Mouse (Mus musculus) MEL-GATA-1-ER (cell line): ENCODE results near the gene Rprml.

Experiments used
- DNase-seq: peaks from one replicate; pipeline ENCODE4 v3.0.0-alpha.2; 2012; ENCODE audit warnings: low read depth; ENCODE audit errors: extremely low read depth

Rprml gene

GRCm38 (mm10) chr11:103649301-103649982 is at the start of gene Rprml:
Gene Rprml, plus strand, starts transcription at chr11:103649570.
- no peak for DNase-seq

GRCm38 (mm10) chr11:103606611-103607010 is 42.8 kb upstream of the Rprml start:
- DNase-seq = no peak

GRCm38 (mm10) chr11:103610772-103611171 is 38.6 kb upstream of the Rprml start:
- DNase-seq = no peak

- no peak for DNase-seq
Observed at GRCm38 (mm10) chr11:103621040-103621439, 28.3 kb upstream of the Rprml start, which contains the start of gene Gm884. Gene Gm884, minus strand, starts transcription at chr11:103621140.

- DNase-seq = no peak
Observed at GRCm38 (mm10) chr11:103627453-103627852, 21.9 kb upstream of the Rprml start.

GRCm38 (mm10) chr11:103634806-103635205 is 14.6 kb upstream of the Rprml start:
- no peak for DNase-seq

GRCm38 (mm10) chr11:103635481-103635880 is 13.9 kb upstream of the Rprml start:
- no peak for DNase-seq

- DNase-seq = no peak
Observed at GRCm38 (mm10) chr11:103636261-103636660, 13.1 kb upstream of the Rprml start.

- no peak for DNase-seq
Observed at GRCm38 (mm10) chr11:103638790-103639189, 10.6 kb upstream of the Rprml start, which contains the start of gene Lyzl6. Gene Lyzl6, minus strand, starts transcription at chr11:103638890.

- DNase-seq = peak; percentile 18
Observed at GRCm38 (mm10) chr11:103639407-103639946, 9.9 kb upstream of the Rprml start.

- no peak for DNase-seq
Observed at GRCm38 (mm10) chr11:103643211-103643610, 6.2 kb upstream of the Rprml start.

GRCm38 (mm10) chr11:103645731-103646130 is 3.6 kb upstream of the Rprml start:
- DNase-seq = no peak

- no peak for DNase-seq
Observed at GRCm38 (mm10) chr11:103646301-103646700, 3.1 kb upstream of the Rprml start.

- no peak for DNase-seq
Observed at GRCm38 (mm10) chr11:103647921-103648620, 1.3 kb upstream of the Rprml start.

GRCm38 (mm10) chr11:103648656-103649055 is 714 bp upstream of the Rprml start:
- no peak for DNase-seq

- DNase-seq = no peak
Observed at GRCm38 (mm10) chr11:103649983-103650493, 668 bp downstream of the Rprml start.

GRCm38 (mm10) chr11:103651426-103651825 is 2.1 kb downstream of the Rprml start:
- DNase-seq = no peak

GRCm38 (mm10) chr11:103653359-103653965 is 4.1 kb downstream of the Rprml start:
- DNase-seq = no peak

GRCm38 (mm10) chr11:103656520-103656919 is 7.2 kb downstream of the Rprml start:
- DNase-seq = no peak

- no peak for DNase-seq
Observed at GRCm38 (mm10) chr11:103658189-103658588, 8.8 kb downstream of the Rprml start.

- no peak for DNase-seq
Observed at GRCm38 (mm10) chr11:103661863-103662262, 12.5 kb downstream of the Rprml start.

- DNase-seq = no peak
Observed at GRCm38 (mm10) chr11:103662546-103662945, 13.2 kb downstream of the Rprml start.
